Mouse (Mus musculus) adipocyte (in vitro differentiated cells): ENCODE data around the gene Speg.

Source experiments
- DNase-seq: peaks from one replicate; pipeline ENCODE4 v3.0.0-alpha.2; 2016; ENCODE audit warnings: low spot score

The Speg gene

DNA sequence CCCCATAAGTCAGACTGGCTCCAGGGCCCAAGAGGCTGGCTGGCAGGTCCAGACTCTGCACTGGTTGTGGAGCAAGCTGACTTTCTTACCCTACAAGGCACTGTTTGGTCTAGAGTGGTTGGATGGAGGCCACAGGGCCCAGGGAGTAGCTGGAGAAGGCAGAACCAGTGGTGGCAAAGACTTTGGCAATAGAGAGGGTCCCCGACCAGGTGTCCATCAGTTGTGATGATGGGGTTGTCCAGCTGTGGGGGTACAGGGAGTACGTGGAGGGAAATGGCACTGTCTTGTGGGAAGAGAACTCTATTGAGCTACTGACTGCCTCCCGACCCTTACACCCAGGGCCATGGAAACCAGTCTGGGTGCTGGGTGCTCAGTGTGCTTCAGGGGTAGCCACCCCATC is 18.7 kb downstream of the Speg start:
- DNase-seq: no peak

DNA sequence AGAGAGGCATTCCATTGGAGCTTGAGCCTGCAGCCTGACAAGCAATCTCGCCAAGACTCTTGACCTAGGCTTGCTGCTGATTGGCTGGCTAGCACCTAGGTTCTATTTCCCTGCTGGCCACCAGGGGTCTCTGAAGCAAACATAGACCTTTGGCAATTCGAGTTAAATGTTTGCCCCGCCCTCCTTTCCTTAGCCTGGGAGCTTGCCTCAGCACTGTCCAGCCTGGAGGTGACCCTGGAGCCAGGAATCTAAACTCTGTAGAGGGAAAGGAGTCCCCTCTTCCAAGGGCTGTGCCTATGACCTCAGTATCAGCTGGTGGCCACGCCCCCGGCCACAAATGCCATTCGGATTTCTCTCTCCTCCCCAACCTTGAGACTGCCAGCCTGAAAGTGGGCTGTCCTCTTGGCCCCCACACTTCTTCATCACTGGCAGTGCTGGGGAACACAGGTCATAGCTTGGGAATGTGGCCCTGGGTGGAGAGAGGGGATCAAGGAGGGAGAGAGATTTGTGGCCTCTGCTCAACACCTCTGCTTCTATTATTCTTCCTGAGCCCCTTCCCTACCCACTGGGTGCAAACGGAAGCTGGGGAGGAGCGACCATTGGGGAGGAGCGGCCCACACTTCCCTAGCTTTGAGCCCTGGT is 23.8 kb downstream of the Speg start:
- peak; percentile 91 for DNase-seq

DNA sequence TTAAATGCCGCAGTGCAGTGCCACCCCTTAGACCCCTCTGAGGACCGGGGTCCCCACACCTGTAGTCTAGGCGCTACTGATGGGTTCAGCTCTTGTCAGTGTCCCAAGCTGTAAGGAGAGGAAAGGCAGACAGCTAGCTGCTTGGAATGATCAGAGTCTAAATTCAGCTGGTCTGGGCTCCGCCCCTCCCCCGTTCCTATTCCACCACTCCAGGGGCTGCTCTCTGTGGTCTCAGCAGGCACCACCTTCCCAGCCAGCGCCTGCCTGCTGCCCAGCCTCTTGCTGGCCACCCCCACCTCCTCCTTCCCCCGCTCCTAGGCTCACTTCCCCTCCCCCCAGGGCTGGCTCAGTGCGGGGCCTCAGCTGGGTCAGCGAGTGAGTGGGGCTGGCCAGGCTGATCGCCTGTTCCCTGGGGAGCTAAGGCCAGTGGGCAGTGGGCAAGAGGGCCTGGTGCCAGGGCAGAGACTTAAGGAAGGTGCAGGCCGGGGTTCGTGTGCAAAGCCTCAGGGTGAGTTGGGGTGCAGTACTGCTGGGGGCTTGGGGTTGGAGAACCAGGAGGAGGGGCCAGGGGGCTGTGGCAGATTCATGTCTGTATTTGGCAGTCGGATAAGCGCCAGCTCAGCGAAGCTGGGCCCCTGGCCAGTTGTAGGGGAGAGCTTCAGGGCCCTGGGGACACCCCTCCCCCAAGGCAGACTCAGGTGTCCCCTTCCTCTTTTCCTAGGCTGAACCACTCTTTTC is 24.8 kb downstream of the Speg start:
- DNase-seq: peak; percentile 50

DNA sequence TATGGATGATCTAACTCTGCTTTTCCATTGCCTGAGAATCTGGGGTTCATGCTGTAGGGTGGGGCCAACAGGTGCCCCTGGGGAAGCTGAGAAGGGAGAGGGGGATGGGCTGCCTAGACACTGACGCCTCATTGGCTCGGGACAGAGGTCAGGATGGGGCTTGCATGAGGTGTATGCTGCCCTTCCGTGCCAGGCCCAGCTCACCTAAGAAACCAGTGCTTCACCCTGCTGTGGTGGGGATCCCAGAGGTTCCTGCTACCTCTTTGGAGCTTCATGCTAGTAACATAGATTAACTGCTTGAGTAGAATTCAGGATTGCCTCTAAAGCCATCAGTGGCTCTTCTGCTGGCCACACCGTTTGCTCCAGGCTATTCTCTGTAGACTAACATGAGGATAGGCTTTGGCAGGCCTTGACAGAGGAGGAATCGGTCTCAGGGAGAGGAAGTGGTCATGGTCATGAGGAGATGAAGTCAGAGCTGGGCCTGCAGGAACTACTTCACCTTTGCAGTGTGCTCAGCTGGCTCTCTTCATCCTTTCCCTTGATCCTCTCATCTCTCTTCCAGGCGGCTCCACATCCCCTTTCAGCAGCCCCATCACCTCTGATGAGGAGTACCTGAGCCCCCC is 25.5 kb downstream of the Speg start:
- DNase-seq: no peak

DNA sequence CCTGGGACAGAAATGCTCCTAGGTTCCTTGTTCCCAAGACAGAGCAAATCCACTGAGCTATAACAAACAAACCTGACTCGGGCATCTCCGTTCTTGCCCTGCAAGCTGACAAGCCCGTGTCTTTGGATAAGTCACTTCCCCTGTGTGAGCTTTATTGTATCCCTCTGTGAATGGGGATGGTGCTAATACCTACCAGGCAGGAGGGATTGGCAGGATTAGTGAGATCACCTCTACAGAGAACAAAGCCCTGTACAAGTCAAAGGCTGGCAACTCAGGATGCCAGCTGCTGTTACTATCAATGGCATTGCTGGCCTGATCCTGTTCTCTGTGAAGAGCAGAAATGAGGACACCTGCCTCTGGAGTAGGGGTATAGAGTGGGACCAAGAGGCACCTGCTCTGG is 30.4 kb downstream of the Speg start:
- DNase-seq: no peak

DNA sequence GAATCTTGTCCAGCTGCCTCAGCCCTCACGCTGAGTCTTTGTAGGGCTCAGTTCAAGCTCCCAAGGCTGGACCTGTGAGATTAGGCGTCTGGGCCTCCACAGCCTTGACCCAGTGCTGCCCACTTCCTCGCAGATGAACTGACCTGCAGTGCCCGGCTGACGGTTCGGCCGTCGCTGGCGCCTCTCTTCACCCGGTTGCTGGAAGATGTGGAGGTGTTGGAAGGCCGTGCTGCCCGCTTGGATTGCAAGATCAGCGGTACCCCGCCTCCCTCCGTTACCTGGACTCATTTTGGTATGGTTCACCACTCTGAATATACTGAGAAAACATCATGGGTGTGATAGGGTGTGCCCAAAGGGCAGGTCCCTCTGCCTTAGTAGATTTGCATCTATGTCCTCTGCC is 31.1 kb downstream of the Speg start:
- DNase-seq: no peak

DNA sequence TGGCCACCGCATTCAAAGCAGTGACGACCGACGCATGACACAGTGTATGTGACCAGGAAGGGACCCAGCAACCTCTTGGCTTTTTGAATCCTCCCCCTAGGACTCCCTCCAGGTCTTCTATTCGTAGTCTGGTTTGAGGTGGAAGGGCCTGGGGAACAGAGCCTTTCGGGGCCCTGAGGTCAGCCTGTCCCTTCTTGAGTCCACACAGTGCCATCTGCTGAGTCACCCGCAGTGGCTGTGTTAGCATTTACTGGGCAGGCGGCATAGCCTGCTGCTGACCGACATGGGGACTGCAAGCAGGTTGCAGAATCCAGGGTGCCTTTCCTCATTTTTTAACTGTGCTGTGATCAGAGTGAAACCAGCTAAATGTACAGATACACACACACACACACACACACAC is 32.0 kb downstream of the Speg start:
- DNase-seq: no peak

DNA sequence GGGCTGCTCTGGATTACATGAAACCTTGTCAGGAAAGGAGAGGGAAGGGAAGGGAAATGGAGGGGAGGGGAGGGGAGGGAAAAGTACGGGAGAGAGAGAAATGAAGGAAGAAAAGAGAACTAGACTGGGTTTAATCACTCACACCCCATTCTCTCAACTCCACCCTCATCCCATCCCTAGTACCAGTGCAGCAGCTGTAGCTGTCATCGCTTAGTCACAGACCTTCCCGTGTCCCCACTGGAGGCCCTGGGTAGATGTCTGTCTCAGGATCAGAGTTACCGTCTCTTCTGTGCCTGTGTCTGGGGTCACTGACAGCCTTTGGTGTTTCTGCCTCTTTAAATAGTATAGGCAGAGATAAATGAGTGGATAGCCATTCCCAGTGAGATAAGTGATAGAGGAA is 33.1 kb downstream of the Speg start:
- DNase-seq: no peak

DNA sequence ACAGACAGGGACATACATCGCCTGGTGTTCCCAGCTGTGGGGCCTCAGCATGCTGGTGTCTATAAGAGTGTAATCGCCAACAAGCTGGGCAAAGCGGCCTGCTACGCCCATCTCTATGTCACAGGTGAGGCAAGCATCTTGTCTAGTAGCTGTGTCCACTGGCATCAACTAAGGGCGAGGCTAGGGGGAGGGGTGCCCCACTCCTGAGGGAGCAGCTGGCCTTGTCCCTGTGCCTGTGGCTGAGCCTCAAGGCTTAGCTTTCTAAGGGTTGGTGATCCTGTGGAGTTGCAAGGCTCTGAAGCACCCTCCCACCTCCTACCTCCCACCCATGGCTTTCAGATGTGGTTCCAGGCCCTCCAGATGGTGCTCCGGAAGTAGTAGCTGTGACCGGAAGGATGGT is 34.9 kb downstream of the Speg start:
- DNase-seq: no peak

DNA sequence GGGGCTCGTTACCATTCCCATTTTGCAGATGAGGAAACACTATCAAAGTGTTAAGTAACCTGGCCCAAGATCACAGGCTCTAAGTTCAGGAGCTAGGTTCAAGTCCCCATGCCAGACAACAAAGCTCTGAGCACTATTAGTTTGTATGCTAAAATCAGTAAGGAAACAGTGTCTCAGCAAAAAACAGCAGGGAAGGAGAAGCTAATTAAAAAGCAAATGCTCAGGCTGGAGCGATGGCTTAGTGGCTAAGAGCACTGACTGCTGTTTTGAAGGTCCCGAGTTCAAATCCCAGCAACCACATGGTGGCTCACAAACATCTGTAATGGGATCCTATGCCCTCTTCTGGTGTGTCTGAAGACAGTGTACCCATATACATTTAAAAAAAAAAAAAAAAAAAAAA is 37.1 kb downstream of the Speg start:
- no peak for DNase-seq

DNA sequence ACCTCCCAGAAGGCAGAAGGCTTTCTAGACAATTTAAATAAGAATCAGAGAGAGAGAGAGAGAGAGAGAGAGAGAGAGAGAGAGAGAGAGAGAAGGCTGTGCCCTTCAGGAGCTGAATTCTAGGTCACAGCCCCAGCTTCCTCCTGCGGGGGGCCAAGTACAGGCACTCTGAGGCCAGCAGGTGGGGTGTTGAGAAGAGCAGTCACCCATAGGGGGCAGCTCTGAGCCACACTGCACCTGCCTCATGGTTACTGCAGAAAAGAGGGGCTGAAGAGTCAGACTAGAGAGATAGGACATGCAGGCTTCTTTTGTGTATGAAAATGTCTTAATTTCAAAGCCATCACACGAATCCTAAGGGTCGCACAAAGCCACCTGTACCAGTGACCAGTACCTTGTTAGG is 38.7 kb downstream of the Speg start:
- DNase-seq: no peak

DNA sequence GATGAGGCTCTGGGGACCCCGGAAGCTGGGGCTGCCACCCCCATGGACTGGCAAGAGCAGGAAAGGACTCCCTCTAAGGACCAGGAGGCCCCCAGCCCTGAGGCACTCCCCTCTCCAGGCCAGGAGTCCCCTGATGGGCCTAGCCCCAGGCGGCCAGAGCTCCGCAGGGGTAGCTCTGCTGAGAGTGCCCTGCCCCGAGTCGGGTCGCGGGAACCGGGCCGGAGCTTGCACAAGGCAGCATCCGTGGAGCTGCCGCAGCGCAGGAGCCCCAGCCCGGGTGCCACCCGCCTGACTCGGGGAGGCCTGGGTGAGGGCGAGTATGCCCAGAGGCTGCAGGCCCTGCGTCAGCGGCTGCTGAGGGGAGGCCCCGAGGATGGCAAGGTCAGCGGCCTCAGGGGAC is 46.7 kb downstream of the Speg start:
- DNase-seq: no peak

DNA sequence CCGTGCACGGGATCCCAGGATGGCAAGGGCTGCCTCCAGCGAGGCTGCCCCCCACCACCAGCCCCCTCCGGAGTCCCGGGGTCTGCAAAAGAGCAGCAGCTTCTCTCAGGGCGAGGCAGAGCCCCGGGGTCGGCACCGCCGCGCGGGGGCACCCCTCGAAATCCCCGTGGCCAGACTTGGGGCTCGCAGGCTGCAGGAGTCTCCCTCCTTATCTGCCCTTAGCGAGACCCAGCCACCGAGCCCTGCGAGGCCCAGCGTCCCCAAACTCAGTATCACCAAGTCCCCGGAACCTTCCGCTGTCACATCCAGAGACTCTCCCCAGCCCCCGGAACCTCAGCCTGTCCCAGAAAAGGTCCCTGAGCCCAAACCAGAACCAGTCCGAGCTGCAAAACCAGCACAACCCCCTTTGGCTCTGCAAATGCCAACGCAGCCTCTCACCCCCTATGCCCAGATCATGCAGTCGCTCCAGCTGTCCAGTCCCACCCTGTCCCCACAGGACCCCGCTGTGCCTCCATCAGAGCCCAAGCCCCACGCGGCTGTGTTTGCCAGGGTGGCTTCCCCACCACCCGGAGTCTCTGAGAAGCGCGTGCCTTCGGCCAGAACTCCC is 47.2 kb downstream of the Speg start:
- no peak for DNase-seq

DNA sequence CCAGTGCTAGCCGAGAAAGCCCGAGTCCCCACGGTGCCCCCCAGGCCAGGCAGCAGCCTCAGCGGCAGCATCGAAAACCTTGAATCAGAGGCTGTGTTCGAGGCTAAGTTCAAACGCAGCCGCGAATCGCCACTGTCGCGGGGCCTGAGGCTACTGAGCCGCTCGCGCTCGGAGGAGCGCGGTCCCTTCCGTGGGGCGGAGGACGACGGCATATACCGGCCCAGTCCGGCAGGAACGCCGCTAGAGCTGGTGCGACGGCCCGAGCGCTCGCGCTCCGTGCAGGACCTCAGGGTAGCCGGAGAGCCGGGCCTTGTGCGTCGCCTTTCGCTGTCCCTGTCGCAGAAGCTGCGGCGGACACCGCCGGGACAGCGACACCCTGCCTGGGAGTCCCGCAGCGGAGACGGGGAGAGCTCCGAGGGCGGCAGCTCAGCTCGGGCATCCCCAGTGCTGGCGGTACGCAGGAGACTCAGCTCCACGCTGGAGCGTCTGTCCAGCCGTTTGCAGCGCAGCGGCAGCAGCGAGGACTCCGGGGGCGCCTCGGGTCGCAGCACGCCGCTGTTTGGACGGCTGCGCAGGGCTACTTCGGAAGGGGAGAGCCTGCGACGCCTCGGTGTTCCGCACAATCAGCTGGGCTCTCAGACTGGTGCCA is 47.9 kb downstream of the Speg start:
- DNase-seq: no peak

DNA sequence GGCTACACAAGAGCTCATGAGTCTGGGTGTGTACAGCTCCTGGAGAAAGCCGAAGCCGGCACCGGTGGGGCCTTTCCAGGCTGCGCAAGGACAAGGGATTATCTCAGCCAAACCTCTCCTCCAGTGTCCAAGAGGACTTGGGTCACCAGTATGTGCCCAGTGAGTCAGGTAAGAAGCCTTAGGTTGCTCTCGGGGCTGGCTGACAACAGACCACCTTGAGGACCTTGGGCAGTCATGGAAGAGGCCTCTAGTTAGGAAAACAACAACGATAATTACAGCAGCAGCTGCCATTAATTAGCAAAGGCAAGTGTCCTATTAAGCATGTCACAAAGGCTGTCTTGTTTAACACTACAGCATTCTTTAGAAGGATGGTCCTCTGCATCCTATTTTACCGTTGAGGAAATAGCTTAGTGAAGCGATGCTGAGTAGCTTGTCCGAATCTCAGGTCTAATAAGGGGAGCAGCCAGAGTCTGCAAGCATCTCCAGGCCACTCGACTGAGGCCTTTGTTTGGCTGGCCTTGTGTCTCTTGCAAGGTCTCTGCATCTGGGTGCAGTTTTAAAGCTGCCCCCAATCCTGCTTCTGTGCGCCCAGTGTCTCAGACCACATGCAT is 48.8 kb downstream of the Speg start:
- DNase-seq: no peak

DNA sequence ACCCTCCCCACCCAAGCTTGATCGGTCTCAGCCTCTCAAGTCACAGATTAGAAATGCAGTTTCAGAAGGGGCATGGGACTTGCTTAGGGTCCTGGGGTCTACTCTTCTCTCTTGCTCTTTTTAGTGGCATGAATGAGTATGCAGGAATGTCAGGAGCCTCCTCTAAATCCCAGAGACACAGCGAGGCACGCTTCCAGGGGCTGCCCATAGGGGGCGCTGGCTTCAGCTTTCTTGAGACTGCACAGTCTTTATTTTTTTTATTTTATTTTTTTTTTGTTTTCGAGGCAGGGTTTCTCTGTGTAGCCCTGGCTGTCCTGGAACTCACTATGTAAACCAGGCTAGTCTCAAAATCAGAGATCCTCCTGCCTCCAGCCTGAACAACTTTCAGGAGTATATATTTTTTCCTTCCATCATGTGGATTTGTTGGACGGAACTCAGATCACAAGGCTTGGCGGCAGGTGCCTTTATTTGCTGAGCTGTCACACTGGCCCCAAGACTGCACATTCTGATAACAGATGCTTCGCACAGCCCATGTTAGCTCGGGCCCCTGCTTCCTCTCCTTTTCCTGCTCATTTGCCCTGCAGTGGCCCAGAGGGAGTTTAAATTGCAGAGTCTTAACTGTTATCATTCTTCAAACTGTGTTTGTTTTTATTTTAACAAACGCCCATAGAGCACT is 50.8 kb downstream of the Speg start:
- DNase-seq: peak; percentile 60

DNA sequence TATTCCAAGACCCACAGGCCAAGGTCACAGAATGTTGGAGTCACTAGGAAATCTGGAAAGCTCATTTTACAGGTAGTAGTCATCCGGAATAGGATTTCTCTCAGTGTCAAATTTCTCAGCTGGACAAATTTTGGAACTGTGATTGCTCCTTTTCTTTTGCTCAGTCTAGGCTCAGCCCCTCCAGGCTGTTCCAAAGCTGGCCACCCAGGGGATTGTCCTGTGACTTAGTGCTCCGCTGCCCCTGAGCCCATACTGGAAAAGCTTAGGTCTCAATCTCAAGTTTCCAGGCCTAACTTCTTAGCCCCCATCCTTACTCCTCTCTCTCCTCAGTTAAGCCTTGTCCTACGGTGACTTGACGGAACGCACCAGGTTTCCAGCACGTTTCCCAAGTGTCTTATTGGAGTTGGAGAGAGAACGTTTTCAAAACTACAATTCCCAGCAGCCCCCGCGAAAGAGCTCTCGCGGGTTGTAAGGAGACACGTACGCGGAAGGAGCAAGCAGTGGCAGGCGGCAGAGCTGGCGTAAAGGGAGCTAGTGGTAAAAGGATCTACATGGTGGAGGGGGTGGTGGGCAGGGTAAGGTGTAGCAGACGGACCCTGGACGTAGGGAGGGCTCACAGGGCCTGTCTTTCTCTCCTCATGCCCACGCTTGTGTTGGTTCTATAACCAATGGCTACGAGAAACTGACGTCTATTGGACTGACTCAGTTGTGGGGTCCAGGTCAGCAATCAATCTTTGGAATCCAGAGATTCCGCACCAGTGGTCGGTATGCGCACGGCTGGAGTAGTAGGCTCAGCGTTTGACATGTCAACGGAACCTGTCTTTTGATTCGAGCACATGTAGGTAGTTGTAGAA is 60.6 kb downstream of the Speg start, which contains the start of gene Gmppa:
Gene Gmppa, plus strand, starts transcription at position 456 of the 854 bp plus-strand sequence.
- peak; percentile 84 for DNase-seq

DNA sequence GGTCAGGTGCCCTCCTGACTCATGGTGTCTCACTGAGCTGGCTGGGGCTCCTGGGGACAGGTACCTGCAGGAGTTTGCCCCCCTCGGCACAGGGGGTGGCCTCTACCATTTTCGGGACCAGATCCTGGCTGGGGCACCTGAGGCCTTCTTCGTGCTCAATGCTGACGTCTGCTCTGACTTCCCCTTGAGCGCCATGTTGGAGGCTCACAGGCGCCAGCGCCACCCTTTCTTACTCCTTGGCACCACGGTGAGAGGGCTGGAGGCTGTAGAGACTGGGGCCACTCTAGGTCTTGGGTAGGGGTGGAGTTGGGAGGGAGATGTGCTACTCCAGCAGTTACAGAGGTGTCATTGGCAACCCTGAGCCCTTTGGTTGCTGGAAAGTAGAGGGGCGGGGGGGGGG is 63.7 kb downstream of the Speg start:
- DNase-seq: no peak

DNA sequence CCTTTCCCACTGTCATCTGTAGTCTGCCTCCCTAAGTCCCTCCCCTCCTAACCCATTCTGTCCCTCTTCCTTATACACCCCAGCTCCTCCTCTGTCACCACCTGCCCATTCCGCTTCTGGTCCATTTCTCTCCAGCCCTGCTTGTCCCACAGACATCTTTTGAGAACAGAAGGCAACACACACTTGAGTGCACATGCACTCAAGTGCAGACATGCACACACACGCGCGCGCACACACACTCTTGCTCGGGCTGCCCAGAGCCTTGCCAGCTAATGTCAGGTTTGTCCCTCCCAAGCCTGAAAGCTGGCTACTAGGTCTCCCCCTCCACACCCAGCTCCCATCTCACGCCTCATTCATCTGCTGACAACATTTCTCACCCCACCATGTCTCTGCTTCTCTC is 65.6 kb downstream of the Speg start:
- no peak for DNase-seq

DNA sequence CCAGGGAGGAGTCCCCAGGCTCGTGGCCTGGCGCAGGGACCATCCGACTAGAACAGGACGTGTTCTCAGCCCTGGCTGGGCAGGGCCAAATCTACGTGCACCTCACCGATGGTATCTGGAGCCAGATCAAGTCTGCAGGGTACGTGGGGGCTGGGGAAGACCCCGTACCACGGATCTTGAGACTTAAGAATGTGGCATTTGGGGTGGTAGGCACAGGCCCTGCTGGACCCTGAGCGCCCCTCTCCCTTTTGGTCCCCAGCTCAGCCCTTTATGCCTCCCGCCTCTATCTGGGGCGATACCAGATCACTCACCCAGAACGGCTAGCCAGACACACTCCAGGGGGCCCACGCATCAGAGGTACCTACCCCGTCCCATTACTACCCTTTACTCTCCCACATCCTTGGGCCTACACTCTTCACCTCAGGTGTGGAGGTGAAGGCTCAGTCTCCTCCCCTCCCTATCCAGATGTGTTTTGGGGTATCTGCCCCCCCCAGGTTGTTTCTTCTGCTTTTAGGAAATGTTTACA is 66.4 kb downstream of the Speg start:
- DNase-seq: no peak
